Mouse (Mus musculus) cerebellum, adult 2 months (tissue): ENCODE measurements around the gene Gm10944. TPM values are rescaled to one million over a fixed set of nuclear protein-coding genes. Genes with fewer than 3 reads are reported as not detected.
A peak's percentile ranks its signal among the peaks of the same experiment; 100 is the strongest.

ENCODE experiments used
- DNase-seq, 2 experiments: peaks; one replicate each; pipeline ENCODE4 v3.0.0; 2021
- H3K27ac ChIP-seq: fragments of 200-500 bp; 2 replicates; pipeline ENCODE4 v1.5.1; 2012; ENCODE audit warnings: low read length, control low read depth, inconsistent platforms; ENCODE audit not compliant: insufficient read depth
- H3K27me3 ChIP-seq: fragments of 200-500 bp; 2 replicates; pipeline ENCODE4 v1.6.1; 2012; ENCODE audit warnings: inconsistent platforms, mild to moderate bottlenecking, low read length, moderate library complexity; ENCODE audit not compliant: control insufficient read depth, insufficient read depth
- H3K4me1 ChIP-seq: fragments of 200-500 bp; 2 replicates; pipeline ENCODE4 v1.6.1; 2011; ENCODE audit warnings: low read length; ENCODE audit not compliant: control insufficient read depth, insufficient read depth
- H3K4me3 ChIP-seq: fragments of 200-500 bp; replicated peaks from 2 replicates; pipeline ENCODE3; 2011; ENCODE audit warnings: mild to moderate bottlenecking, low read depth, low read length, control low read depth; ENCODE audit not compliant: insufficient read depth
- CTCF ChIP-seq: fragments of 200-500 bp; IDR thresholded peaks from 2 replicates; pipeline ENCODE4 v1.5.1; 2011; ENCODE audit warnings: low read depth, mild to moderate bottlenecking, control low read depth, low read length, moderate library complexity, borderline replicate concordance; ENCODE audit not compliant: insufficient read depth
- POLR2A ChIP-seq: fragments of 200-500 bp; IDR thresholded peaks from 2 replicates; pipeline ENCODE4 v1.6.1; 2011; ENCODE audit warnings: low read length, control low read depth, borderline replicate concordance; ENCODE audit not compliant: insufficient read depth
- WGBS: fragments of 180-500 bp; shearing (Covaris S2); methylation state at CpG from one replicate; pipeline ENCODE4 v1.1.7; 2018; 5-methylcytosine and 5-hydroxymethylcytosine counted together
- polyA plus RNA-seq: library from polyadenylated mRNA; depleted of rRNA; stranded (reverse); fragments of >200 nt; gene quantifications from 2 replicates; pipeline ENCODE4 v1.2.3, GENCODE M21; 2012; rRNA removed

Gene Gm10944
- polyA plus RNA-seq, 1 experiment: not detected

DNA sequence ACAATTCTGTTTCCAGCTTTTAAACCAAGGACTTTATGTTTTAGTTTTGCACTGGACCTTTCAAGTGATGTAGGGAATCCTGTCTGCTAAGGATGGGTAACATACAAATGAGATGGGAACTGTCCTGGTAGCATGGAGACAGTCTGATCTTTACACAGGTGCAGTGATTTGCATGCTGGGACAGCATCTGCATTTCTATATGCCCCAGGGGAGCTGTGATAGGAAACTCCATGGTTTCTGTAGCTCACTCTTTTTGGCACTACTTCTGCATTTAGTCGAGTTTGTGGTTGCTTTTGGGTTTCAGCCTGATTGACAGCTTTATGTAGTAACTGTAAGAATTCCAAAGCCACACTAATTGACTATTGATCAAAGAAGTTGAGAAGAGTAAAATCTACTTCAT lies 19.8 kb downstream of the Gm10944 start:
- Histone ChIP-seq H3K4me3 (no peak overlapping the region), H3K27ac (no peak overlapping the region), H3K4me1 (no peaks in the 10 kb centered on the region), H3K27me3 (no peaks in the 10 kb centered on the region)
- TF ChIP-seq CTCF: no peak
- TF ChIP-seq POLR2A: no peak
- no peak for DNase-seq
- WGBS: 15% methylated on average over 1 of the region's 1 CpGs

DNA sequence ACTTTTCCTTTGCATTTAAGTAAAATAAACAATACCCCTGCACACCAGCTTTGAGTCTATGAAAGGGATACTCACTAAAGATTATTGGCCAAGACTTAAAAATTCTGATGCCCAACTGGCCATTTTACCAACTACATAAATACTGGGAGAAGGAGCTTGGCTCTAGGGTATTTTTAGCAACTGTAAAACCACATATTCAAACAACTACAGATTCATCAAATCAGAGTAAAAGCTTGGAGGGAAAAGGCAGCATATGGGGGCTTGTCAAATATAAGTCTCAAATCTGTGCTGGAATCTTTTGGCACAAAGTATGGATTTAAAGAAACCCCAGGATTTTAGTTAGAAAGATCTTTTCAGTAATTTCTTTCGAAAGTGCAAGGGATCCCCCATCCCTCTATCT lies 20.2 kb downstream of the Gm10944 start:
- no peaks in the 10 kb centered on the region for H3K4me1 ChIP-seq
- no peak overlapping the region for H3K4me3 ChIP-seq
- H3K27ac ChIP-seq: no peak overlapping the region
- H3K27me3 ChIP-seq: no peaks in the 10 kb centered on the region
- 96% methylated on average over 1 of the region's 1 CpGs for WGBS
- no peak for DNase-seq
- TF ChIP-seq CTCF: no peak
- TF ChIP-seq POLR2A: no peak

DNA sequence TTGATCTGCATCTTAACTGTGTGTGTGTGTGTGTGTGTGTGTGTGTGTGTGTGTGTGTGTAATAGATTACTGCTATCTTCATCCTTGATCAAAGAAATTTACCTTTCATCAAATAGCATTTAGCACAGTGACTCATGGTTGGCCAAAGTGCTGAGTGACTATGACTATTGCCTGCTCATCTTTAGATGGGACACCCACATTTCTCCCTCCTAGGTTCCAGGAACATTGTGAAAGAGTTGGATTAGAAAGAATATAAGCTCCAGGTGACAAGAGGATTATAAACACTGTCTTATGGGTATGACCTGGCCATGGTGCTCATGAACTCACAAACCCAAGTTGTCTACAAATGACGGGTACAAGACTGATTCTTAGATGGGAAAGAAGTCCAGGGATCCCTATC lies 26.9 kb downstream of the Gm10944 start:
- DNase-seq: no peak
- 94% methylated on average over 1 of the region's 1 CpGs for WGBS
- Histone ChIP-seq H3K27me3 (no peaks in the 10 kb centered on the region), H3K4me1 (peaks cover 8% of the 10 kb centered on the region; the same call in 1 of the 2 replicates), H3K27ac (no peak overlapping the region), H3K4me3 (no peak overlapping the region)
- no peak for TF ChIP-seq CTCF
- no peak for TF ChIP-seq POLR2A

DNA sequence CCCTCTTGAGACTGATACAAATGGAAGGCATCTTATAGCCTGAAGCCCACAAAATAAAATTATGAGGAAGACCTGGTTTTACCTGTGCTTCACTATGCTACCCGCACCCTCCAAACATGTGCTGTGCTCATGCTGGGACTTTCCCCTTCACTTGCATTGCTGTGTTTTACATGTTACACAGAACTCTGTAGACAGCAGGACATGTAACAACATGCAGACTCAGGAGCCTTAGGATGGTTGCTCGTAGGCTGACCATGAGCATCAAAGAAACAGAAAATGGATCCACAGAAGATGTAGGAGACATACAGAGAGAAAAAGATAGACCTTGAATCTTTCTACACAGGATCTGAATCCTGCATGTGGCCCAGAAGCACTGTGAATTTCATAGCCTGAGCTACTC lies 29.2 kb downstream of the Gm10944 start:
- 34% methylated on average over 2 of the region's 2 CpGs for WGBS
- DNase-seq: peak in 1 of 2 experiments; percentile 44
- TF ChIP-seq CTCF: no peak
- TF ChIP-seq POLR2A: no peak
- Histone ChIP-seq H3K27ac (peak overlapping the region; percentile 88; the same call in 1 of the 2 replicates), H3K4me3 (no peak overlapping the region), H3K27me3 (no peaks in the 10 kb centered on the region), H3K4me1 (peaks cover 8% of the 10 kb centered on the region; the same call in 1 of the 2 replicates)

DNA sequence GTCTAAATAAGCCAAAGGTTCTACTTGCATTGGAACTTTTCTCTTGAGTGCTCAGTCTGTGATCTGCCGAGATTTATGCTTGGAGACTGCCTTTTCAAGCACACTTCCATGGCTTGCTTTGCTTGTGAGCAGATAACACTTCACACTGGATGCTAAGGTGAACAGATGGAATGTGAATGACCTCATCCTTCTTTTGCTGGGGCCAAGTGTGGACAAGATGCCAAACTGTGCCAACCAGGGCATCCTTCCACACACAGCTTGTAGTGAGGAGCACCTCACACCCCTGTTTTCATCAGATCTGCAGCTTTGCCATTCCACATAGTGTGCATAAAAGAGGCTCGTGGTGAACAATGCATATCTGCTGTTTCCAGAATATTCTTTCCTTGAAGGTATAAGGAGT lies 29.7 kb downstream of the Gm10944 start:
- Histone ChIP-seq H3K4me3 (no peak overlapping the region), H3K4me1 (peaks cover 8% of the 10 kb centered on the region; the same call in 1 of the 2 replicates), H3K27ac (peak overlapping the region; percentile 88; the same call in 1 of the 2 replicates), H3K27me3 (no peaks in the 10 kb centered on the region)
- WGBS: 13% methylated on average over 2 of the region's 2 CpGs
- TF ChIP-seq POLR2A: peak; percentile 40; the same call in 1 of the 2 replicates
- TF ChIP-seq CTCF: no peak
- peak; percentile 87 to 95 for DNase-seq

DNA sequence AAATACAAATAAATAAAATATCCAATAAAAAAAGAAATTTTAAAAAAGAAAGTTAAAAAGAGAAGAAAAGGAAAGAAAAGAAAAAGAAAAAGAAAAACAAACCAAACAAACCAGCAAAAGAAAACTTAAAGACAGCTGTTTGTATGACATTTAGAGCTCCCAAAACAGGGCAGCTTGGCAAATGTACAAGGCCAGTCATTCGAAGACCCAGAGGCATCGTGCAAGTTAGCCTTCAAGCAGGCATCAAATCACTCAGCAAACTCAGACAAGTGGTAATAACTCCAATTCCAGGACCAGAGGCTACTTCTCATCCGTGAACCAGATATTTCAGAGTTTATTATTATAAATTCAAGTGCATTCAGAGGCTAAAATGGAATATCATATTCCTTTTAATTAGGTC lies 45.4 kb downstream of the Gm10944 start:
- TF ChIP-seq POLR2A: no peak
- no peak for TF ChIP-seq CTCF
- Histone ChIP-seq H3K4me3 (no peak overlapping the region), H3K27me3 (no peaks in the 10 kb centered on the region), H3K4me1 (peaks cover 6% of the 10 kb centered on the region), H3K27ac (no peak overlapping the region)
- 55% methylated on average over 3 of the region's 3 CpGs for WGBS
- no peak for DNase-seq

Other genes with a start within 250 kb of the Gm10944 start
- 0.23 and 0.38 TPM in 2 replicates for gene Adgb, start 209.0 kb upstream of the Gm10944 start, polyA plus RNA-seq
- 1.6 and 2.0 TPM in 2 replicates for gene Rab32, start 123.1 kb upstream of the Gm10944 start, polyA plus RNA-seq